Mouse (Mus musculus) megakaryocyte, adult 5-6 weeks (primary cell): ENCODE results near the gene Hoxb2. TPM values are rescaled to one million over a fixed set of nuclear protein-coding genes. Genes with fewer than 3 reads are reported as not detected.

Source experiments
- ATAC-seq: 2 replicates; pipeline ENCODE4 v1.8.0; 2016; ENCODE audit warnings: mild to moderate bottlenecking, inconsistent platforms; ENCODE audit not compliant: poor library complexity, severe bottlenecking
- total RNA-seq, 2 experiments: library from RNA; stranded (forward) in 1 of 2; stranded (reverse) in 1 of 2; fragments of 153-499, 151-499 nt in 1 of 2; fragments of 221-1000, 200-1000 nt in 1 of 2; gene quantifications; 2 replicates each; pipeline versions ENCODE4 v1.2.3 to v1.2.4; 2015 to 2017

Hoxb2 gene
- total RNA-seq, 2 experiments from 2014 or later: not detected

GRCm38 (mm10) chr11:96315344-96315681 is 35.0 kb upstream of the Hoxb2 start:
- no peak for ATAC-seq

DNA sequence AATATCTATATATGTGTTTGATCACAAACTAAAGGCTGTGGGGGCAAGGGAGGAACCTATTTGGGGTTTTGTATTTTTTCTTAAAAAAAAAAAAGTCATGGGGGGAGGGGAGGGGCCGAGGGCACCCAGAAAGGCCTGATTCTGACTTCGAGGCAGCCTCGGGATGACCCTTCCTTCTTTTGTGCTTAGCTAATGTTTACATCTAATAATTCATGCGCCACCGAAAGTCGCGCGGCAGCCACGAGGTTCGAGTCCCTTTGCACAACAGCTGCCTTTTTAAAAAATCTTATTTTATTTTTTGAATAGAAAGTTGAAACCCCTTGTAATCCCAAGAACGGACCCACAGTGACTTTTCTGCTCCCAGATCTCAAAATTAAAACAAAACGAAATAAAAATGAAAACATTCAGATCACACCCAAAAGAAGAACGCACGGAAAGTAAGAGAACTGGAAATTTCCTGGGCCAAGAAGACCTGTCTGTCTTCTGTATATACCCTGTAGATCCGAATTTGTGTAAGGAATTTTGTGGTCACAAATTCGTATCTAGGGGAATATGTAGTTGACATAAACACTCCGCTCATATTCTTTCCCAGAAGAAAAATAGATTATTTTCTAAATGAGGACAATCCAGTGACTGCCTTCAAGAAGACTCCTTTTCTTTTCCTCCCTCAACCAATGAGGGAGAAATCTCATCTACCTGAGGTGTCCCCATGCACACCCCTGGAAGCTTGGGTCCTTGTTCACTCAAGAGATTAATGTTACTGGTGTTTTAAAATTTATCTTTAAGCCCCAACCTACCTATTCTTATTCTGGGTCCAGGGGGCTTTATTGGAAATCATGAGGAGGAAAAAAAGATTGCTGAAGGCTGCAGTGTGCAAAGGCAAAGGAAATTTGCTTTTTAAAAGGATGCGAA is 33.4 kb upstream of the Hoxb2 start:
- ATAC-seq: no peak

DNA sequence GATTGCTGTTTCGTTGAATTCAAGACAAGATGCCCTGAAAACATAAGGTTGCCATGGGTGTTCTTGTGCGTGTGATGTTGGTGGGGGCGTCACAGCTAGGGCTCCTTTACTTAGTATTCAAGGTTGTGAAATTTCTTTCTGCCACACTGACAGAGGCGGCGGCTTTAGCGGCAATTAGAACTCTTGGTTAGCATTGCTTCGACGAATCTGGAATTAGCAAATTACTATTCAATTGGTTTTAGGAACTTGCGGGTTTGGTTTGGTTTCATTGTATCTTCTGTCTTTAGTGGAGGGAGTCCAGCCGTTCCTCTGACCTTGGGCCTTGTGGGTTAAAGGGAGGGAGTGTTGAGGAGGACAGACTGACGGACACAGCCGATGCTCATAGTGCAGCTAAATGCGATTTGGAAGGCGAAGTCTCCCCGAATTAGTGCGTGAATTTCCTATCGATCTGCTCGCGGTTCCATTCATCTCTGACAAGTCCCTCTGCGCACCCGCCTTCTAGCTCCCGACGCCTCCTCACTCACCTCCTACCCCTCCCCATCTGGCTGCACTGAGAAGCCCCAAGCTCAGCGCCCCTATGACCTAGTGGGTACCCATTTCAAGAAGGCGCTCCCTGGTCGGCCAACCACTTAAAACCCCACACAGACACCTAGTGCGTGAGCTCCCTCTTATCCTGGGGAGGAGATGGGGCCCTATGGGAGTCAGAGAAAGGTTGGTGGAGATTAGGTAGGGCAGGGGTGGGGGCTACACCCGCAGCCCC is 32.5 kb upstream of the Hoxb2 start, which contains the start of gene Hoxb4:
Gene Hoxb4 (plus strand): TSS at position 660 of the 760 bp plus-strand sequence.
- ATAC-seq: peak; percentile 25

DNA sequence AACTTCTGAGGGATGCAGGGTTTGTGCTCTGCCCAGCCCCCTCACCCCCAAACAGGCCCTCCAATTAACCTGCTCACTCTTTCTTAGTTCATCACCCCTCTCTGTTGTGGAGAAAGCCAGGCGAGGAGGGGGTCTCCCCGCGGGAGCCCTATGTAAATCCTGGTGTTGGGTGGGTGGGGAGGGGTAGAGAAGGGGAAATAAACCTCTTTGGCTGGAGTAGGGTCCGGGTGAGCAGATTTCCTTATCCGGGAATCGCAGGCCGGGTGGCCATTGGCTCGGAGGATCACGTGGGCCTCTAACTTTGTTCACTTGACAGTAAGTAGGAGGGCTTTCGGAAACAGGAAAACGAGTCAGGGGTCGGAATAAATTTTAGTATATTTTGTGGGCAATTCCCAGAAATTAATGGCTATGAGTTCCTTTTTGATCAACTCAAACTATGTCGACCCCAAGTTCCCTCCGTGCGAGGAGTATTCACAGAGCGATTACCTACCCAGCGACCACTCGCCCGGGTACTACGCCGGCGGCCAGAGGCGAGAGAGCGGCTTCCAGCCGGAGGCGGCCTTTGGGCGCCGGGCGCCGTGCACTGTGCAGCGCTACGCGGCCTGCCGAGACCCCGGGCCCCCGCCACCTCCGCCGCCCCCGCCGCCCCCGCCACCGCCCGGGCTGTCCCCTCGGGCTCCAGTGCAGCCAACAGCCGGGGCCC is 31.8 kb upstream of the Hoxb2 start:
- ATAC-seq: peak; percentile 75

DNA sequence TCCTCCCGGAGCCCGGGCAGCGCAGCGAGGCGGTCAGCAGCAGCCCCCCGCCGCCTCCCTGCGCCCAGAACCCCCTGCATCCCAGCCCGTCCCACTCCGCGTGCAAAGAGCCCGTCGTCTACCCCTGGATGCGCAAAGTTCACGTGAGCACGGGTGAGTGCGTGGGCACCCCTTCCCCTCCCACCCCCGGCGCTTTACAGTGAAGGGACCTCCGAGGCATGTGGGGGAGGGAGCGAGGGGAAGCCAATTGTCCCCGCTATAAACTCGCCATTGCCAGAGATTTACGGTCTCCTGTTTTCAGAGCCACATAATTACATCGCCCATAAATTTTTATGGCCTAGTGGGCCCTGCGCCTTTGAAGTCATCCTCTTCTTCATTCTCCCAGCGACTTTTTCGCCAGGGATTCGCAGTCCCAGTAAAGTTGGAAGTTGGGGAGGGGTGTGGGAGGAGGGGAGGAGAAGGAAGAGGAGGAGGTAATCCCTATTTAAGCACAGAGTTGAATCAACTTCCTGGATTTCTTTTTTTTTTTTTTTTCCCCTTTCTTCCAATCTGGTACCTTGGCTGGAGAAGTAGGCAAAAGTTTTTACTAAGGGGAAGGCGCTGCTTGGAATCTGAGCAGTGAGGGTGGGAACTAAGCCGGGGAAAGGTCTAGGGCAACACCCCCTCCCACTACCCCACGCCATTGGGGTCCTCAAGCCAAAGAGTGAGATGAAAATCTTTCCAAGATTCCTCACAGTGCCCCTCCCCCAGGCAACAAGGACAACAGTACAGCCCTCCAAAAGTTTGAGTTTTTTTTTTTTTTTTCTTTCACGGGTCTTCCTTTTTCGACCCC is 31.0 kb upstream of the Hoxb2 start:
- ATAC-seq: no peak

GRCm38 (mm10) chr11:96319910-96320309 is 30.4 kb upstream of the Hoxb2 start:
- peak; percentile 47 for ATAC-seq

DNA sequence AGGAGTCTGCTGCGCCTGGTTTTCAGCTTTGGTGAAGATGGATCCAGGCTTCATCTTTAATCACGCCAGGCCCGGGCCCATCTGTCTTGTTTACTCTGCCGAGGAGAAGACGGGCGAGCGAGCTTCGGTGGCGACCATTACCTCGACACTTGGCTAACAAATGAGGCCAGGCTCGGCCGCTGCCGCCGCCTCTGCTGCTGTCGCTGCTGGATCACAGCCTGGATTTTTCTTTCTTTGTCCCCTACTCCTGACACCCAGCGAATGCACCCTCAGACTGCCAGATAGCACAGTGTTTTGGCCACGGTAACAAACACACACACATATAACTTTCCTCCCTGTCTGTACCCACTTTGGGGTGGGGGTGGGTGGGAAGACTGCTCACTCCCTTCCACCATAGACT is 29.6 kb upstream of the Hoxb2 start:
- ATAC-seq: no peak

- ATAC-seq: no peak
Observed at GRCm38 (mm10) chr11:96321846-96322245, 28.5 kb upstream of the Hoxb2 start.

DNA sequence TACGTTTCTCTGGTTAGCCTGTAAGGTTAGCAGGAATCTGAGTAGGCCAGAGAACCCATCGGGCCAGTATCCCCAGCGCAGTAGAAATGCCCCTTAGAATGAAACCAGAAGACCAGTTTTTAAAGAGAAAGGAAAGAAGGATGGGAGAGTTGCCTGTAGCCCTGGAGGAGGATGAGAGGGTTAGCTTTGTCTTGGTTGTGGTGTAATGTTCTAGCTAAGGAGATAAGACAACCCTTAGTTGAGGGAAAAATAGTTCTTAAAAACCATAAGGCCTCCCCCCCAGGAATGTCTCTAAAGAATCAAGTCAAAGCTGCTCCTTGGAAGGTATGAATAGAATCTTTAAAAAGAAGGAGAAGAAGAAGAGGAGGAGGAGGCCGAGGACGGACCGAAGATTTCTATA is 27.6 kb upstream of the Hoxb2 start:
- no peak for ATAC-seq

DNA sequence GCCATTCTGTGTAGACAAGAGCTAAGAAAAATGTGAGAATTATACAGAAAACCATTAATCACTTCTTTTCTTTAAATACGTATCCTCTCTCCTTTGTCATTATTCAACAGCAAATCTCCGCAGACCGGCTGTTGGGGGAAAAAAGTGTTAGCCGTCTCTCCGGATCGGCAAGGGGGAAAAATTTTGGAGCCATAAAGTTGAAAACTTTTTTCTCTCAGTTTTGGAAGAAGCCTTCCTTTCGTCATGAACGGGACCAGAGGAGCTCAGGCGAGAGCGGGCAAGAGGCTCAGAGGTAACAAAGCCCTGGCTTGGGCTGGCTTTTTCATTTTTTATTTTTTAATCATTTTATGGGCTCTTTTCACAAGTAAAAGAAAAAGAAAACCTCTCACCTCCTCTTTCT is 27.2 kb upstream of the Hoxb2 start, which contains the start of gene Hoxb3:
Gene Hoxb3 (plus strand): TSS at position 173 of the 400 bp plus-strand sequence.
- no peak for ATAC-seq

DNA sequence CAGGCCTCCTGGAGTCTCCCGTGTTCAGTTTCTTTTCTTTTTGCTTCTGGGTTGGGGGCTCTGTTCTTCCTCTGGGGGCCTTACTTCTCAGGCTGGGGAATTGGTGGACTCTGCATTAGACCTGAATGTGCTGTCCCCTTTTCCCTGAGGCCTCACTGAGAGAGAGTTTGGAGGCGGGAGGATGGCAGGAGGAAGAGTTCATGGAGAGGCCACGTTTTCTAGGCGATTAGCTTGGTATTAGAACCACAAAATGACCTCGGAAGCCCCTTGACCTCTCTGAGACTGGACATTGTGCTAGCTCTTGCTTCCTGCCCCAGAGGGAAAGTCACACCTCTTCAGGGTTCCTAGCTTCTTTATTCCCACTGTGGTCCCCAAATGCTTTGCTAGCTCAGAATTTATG is 26.2 kb upstream of the Hoxb2 start:
- ATAC-seq: no peak

DNA sequence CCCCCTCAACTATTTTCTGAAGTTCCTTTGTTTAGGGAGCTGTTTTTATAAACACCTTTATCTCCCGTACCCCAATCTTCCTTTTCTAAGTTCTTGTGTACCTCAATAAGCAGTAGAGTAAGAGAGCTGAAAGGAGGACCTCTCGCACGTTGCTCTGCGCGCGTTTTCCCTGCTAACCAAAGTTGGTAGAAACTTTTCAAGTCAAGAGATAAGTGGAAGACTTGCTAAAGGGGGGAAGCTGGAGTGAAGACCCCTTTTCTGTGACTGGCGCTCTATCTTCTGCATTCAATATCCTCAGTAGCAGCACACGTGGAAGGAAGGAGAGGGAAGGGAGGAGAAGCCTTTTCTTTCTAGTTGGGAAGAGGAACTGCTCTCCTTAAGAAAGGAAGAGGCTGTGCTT is 25.4 kb upstream of the Hoxb2 start:
- no peak for ATAC-seq

DNA sequence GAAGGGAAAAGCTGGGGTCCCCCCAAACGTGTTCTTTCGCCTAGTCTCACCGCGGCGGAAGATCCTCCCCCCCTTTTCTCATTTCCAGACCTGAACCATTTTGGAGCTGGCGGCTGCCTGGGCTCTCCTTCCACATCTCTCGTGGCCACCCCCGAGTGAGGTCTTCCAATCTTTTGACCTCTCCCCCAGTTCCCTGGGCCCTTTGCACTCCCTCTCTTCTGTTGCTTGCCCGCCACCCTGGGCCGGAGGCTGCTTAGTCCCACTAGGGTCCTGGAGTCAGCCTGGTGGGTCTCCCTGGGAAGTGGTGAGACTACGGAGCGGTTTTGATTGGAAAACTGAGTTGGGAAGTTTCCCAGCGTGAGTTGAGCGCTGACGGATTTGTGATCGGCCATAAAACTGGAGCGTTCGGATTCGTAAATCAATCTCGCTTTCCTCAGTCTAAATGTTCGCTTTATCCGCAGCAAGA is 24.5 kb upstream of the Hoxb2 start:
- no peak for ATAC-seq

GRCm38 (mm10) chr11:96326705-96327104 is 23.6 kb upstream of the Hoxb2 start:
- no peak for ATAC-seq

- ATAC-seq: no peak
Observed at GRCm38 (mm10) chr11:96327122-96327521, 23.2 kb upstream of the Hoxb2 start.

- ATAC-seq: no peak
Observed at GRCm38 (mm10) chr11:96327750-96328149, 22.6 kb upstream of the Hoxb2 start.

DNA sequence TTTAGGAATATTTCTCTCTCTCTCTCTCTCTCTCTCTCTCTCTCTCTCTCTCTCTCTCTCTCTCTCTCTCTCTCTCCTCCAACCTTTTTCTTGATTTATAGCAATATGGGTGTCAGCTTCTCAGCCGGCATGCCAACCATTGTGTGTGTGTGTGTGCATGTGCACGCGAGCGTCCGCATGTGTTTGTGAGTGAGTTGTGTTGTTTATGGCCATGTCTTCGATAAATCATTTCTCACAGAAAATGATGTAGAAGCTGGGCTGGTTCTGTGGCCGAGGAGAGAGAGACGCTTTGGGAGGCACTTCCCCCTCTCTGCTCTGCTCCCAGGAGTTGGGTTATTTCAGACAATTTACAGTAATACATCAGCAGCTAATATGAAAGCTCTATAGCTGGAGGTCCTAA is 21.7 kb upstream of the Hoxb2 start:
- ATAC-seq: no peak

GRCm38 (mm10) chr11:96332105-96332504 is 18.2 kb upstream of the Hoxb2 start:
- no peak for ATAC-seq

GRCm38 (mm10) chr11:96332618-96333032 is 17.7 kb upstream of the Hoxb2 start:
- no peak for ATAC-seq
